Mouse (Mus musculus): ENCODE data around the gene Emc8.

The Emc8 gene

DNA sequence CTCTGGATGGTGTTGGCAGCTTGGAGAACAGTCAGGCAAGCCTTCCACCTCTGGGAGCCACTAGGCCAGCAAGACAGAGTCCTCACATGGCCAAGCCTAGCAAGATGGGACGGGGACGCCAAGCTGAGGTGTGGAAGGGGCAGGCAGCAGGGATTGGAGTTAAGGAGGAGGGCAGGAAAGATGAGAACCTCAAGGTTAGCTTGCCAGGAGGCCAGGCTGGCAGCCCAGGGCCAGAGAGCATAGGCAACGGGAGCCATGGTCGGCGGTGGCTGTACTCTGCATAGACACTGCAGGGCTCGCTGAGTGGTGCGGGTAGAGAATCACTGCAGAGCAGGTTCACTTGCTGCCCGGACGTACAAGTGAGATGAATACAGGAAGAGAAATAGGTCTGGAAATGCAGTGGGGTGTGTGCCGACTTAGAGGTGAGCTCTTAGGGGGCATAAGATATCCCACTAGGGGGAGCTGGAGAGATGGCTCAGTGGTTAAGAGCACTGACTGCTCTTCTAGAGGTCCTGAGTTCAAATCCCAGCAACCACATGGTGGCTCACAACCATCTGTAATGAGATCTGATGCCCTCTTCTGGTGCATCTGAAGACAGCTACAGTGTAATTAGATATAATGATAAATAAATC, 26.2 kb downstream of the Emc8 start:
- DNase-seq (ENCODE audit: low read depth, low spot score): peak; percentile 39

GRCm38 (mm10) chr8:120641245-120641644, 27.1 kb downstream of the Emc8 start:
- no peak for DNase-seq (ENCODE audit: low read depth, low spot score)

DNA sequence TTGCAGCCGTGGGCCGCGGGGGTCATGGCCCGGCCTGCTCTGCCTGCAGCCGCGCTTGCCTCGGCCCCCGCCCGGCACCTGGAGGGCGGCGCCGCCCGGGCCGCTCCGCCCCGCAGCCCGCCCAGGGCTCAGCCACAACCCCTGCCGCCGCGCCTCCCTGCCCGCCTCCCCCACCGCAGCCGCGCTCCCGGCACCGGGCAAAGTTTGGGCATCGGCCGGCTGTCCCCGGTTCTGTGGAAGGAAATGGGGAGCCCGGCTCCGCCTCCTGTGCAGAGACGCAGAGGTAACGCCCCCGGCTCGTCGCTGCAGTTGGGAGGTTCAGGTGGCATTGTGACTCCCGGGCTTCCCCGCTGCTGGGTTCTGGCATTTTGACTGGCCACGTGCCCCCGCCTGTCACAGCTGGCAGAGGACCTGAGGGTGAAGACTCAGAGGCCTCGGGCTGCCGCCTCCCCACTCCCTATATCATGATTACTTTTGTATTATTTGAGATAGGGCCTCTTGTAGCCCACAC, 34.0 kb downstream of the Emc8 start:
- peak; percentile 80 for DNase-seq (ENCODE audit: low read depth, low spot score)

GRCm38 (mm10) chr8:120633665-120634271, 34.6 kb downstream of the Emc8 start:
- DNase-seq (ENCODE audit: low read depth, low spot score): no peak

DNA sequence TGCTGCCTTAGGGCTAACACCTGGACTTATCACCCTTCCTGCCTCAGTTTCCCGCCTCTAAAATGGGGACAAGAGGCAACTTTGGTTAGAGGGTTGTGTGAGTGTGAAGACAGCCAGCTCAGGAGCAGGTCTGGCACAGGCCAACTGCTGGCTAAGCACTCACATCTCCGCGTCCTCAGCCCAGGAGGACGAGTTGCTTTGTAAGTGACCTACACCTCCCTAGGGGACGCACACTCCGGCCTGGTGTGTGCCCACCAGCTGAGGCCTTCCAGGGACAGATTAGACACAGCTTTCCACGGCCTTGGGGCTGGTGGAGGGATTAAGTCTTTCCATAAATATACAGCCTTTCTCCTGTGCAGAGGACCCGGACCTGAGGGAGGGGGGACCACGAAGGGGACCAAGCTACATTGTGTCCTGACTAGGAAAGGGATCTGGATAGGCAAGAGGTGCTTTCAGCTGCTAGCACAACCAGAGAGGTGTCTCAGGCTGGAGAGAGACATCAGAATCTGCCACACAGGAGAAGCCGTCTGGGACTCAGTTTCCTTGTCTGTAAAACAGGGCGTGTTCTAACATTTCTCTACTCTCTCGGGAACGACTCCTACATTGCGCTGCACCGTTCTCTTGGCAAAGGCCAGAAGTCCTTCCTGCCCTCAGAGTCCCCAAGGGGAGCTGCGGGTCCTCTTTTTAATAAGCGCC, 35.3 kb downstream of the Emc8 start:
- DNase-seq (ENCODE audit: low read depth, low spot score): no peak

DNA sequence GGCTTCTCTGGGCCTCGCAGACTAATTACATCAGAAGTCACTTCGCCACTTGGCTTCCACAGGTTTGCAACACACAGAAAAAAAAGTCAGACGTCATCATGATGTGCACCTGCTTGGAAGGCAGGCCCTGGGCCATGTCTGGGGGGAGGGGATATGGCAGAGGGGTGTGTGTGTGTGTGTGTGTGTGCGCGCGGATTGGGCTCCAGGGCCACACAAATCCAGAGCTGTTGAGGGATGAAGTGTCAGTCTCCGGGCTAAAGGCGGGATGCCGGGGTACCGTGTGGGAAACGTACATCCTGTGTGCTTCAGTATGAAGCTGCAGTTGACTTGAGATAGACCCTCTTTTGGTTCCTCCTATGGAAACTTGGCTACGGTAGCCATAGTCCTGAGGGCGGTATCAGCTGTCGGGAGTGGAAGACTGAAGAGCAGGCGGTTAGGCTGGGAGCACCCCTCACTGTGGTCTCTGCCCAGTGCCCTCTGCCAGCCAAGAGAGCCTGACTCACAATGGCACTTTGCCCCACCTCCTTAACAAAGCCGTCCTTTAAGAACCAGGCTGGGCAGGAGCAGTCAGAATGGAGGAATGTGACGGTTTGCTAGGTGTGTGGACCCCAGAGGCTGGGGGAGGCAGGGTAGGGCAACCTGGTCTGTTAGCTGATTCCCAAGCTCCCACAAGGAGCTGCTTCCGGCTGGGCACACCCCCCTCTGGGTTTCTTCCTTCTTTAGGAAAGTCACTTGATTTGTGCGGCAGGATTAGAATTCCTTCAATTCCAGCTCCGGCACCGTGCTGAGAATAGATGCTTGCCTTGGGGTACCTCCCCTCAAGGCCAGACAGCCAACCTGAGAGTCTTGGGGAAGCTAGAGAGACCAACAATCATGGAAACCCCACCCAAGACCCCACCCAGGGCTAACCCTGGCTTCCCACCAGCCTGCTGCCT, 36.7 kb downstream of the Emc8 start:
- DNase-seq (ENCODE audit: low read depth, low spot score): no peak

DNA sequence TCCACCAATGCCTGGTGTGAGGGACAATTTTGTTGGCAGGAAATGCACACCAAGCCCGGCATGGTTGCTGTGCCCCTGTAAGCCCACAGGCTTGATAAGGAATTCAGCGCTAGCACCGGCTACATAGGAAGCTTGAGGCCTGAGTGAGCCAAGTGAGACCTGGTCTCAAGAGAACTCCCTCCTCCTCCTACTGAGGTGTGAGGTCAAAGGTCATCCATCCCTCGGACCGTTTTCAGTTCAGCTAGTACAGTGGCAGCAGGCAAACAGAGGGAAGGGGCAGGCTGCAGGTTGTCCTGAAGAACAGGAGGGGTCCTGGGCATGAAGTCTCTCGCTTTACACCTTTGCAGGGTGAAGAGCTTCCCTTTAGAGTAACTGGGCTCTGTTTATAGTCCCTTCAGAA, 37.5 kb downstream of the Emc8 start:
- DNase-seq (ENCODE audit: low read depth, low spot score): no peak

GRCm38 (mm10) chr8:120630031-120630430, 38.3 kb downstream of the Emc8 start:
- no peak for DNase-seq (ENCODE audit: low read depth, low spot score)

- no peak for DNase-seq (ENCODE audit: low read depth, low spot score)
Measured at GRCm38 (mm10) chr8:120627298-120627697, 41.1 kb downstream of the Emc8 start.

GRCm38 (mm10) chr8:120626461-120626860, 41.9 kb downstream of the Emc8 start:
- DNase-seq (ENCODE audit: low read depth, low spot score): no peak

- no peak for DNase-seq (ENCODE audit: low read depth, low spot score)
Measured at GRCm38 (mm10) chr8:120623608-120624007, 44.8 kb downstream of the Emc8 start.

GRCm38 (mm10) chr8:120622161-120622560, 46.2 kb downstream of the Emc8 start:
- no peak for DNase-seq (ENCODE audit: low read depth, low spot score)

- no peak for DNase-seq (ENCODE audit: low read depth, low spot score)
Measured at GRCm38 (mm10) chr8:120620441-120620840, 47.9 kb downstream of the Emc8 start.

GRCm38 (mm10) chr8:120619235-120620180, 48.9 kb downstream of the Emc8 start:
- DNase-seq (ENCODE audit: low read depth, low spot score): peak; percentile 17

GRCm38 (mm10) chr8:120618110-120618509, 50.3 kb downstream of the Emc8 start:
- peak; percentile 69 for DNase-seq (ENCODE audit: low read depth, low spot score)

GRCm38 (mm10) chr8:120616663-120617626, 51.4 kb downstream of the Emc8 start:
- DNase-seq (ENCODE audit: low read depth, low spot score): no peak

DNA sequence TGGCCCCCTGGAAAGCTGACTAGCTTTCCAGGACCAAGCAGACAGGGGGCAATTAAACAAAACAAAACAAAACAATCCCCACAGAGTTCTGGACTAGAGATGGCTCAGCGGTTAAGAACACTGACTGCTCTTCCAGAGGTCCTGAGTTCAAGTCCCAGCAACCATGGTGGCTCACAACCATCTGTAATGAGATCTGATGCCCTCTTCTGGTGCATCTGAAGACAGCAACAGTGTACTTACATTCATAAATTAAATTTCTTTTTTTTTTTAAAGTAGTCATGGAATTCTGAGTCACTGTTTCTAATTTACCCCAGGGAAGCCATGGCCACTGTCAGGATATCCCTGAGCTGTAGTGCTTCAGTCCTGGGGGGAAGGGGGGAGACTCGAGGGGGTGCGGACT, 53.9 kb downstream of the Emc8 start:
- DNase-seq (ENCODE audit: low read depth, low spot score): no peak

GRCm38 (mm10) chr8:120610824-120611223, 57.5 kb downstream of the Emc8 start:
- no peak for DNase-seq (ENCODE audit: low read depth, low spot score)

DNA sequence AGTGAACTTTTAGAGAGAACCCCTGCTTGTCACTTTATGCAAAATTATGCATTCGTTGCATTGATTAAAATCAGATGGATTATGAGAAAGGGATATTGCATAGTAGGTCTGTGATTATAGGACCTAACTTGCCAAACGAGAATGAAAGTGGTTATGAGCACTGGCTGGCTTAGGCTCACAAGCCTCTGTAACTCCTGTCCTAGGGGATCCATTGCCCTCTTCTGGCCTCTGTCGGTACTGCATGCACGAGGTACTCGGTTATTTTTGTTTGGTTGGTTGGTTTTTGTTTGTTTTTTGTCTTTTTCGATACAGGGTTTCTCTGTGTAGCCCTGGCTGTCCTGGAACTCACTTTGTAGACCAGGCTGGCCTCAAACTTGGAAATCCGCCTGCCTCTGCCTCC, 60.5 kb downstream of the Emc8 start:
- DNase-seq (ENCODE audit: low read depth, low spot score): peak; percentile 82

Data from A20 (cell line).